Mouse (Mus musculus): ENCODE data around the gene Gm28047. TPM values are rescaled to one million over a fixed set of nuclear protein-coding genes. Genes with fewer than 3 reads are reported as not detected.

Gm28047 gene
- polyA plus RNA-seq, 1 experiment = 0.68 TPM

- no peaks in the 10 kb centered on the region for H3K36me3 ChIP-seq (ENCODE audit: control insufficient read depth, insufficient read depth, low read length)
- H3K4me3 ChIP-seq (ENCODE audit: control insufficient read depth, low read depth, low read length) = peak overlapping the region; percentile 83
- peak overlapping the region; percentile 39 for H3K27ac ChIP-seq (ENCODE audit: control insufficient read depth, insufficient read depth, low read depth, low read length)
- H3K27me3 ChIP-seq (ENCODE audit: control insufficient read depth, insufficient read depth, low read length) = no peaks in the 10 kb centered on the region
- peaks cover 13% of the 10 kb centered on the region for H3K4me1 ChIP-seq (ENCODE audit: control insufficient read depth, insufficient read depth, low read length)
- TF ChIP-seq CTCF (IDR thresholded peaks at IDR 0.05; ENCODE audit: control insufficient read depth, insufficient read depth, insufficient replicate concordance, low read depth, low read length) (no peak), POLR2A (IDR thresholded peaks at IDR 0.05; ENCODE audit: control insufficient read depth, low read depth, low read length) (no peak)
These were observed 114.8 kb downstream of the Gm28047 start for GRCm38 (mm10) chr15:102510110-102510509.

- no peaks in the 10 kb centered on the region for H3K27me3 ChIP-seq (ENCODE audit: control insufficient read depth, insufficient read depth, low read length)
- H3K4me3 ChIP-seq (ENCODE audit: control insufficient read depth, low read depth, low read length) = no peak overlapping the region
- H3K36me3 ChIP-seq (ENCODE audit: control insufficient read depth, insufficient read depth, low read length) = no peaks in the 10 kb centered on the region
- H3K4me1 ChIP-seq (ENCODE audit: control insufficient read depth, insufficient read depth, low read length) = peaks cover 13% of the 10 kb centered on the region
- no peak overlapping the region for H3K27ac ChIP-seq (ENCODE audit: control insufficient read depth, insufficient read depth, low read depth, low read length)
- TF ChIP-seq POLR2A (IDR thresholded peaks at IDR 0.05; ENCODE audit: control insufficient read depth, low read depth, low read length) (no peak), CTCF (IDR thresholded peaks at IDR 0.05; ENCODE audit: control insufficient read depth, insufficient read depth, insufficient replicate concordance, low read depth, low read length) (no peak)
These were observed 116.5 kb downstream of the Gm28047 start for GRCm38 (mm10) chr15:102508336-102508735.

- no peak overlapping the region for H3K27ac ChIP-seq (ENCODE audit: control insufficient read depth, insufficient read depth, low read depth, low read length)
- peaks cover 13% of the 10 kb centered on the region for H3K4me1 ChIP-seq (ENCODE audit: control insufficient read depth, insufficient read depth, low read length)
- no peak overlapping the region for H3K4me3 ChIP-seq (ENCODE audit: control insufficient read depth, low read depth, low read length)
- H3K27me3 ChIP-seq (ENCODE audit: control insufficient read depth, insufficient read depth, low read length) = no peaks in the 10 kb centered on the region
- TF ChIP-seq POLR2A (IDR thresholded peaks at IDR 0.05; ENCODE audit: control insufficient read depth, low read depth, low read length) (no peak), CTCF (IDR thresholded peaks at IDR 0.05; ENCODE audit: control insufficient read depth, insufficient read depth, insufficient replicate concordance, low read depth, low read length) (no peak)
- H3K36me3 ChIP-seq (ENCODE audit: control insufficient read depth, insufficient read depth, low read length) = no peaks in the 10 kb centered on the region
These were observed 117.3 kb downstream of the Gm28047 start for GRCm38 (mm10) chr15:102507561-102507960.

- Histone ChIP-seq H3K27ac (ENCODE audit: control insufficient read depth, insufficient read depth, low read depth, low read length) (no peak overlapping the region), H3K4me3 (ENCODE audit: control insufficient read depth, low read depth, low read length) (no peak overlapping the region), H3K4me1 (ENCODE audit: control insufficient read depth, insufficient read depth, low read length) (peaks cover 13% of the 10 kb centered on the region), H3K27me3 (ENCODE audit: control insufficient read depth, insufficient read depth, low read length) (no peaks in the 10 kb centered on the region), H3K36me3 (ENCODE audit: control insufficient read depth, insufficient read depth, low read length) (no peaks in the 10 kb centered on the region)
- no peak for TF ChIP-seq POLR2A (IDR thresholded peaks at IDR 0.05; ENCODE audit: control insufficient read depth, low read depth, low read length)
These were observed 118.0 kb downstream of the Gm28047 start for GRCm38 (mm10) chr15:102506864-102507263.

- H3K4me1 ChIP-seq (ENCODE audit: control insufficient read depth, insufficient read depth, low read length) = peaks cover 12% of the 10 kb centered on the region
- H3K36me3 ChIP-seq (ENCODE audit: control insufficient read depth, insufficient read depth, low read length) = no peaks in the 10 kb centered on the region
- H3K4me3 ChIP-seq (ENCODE audit: control insufficient read depth, low read depth, low read length) = no peak overlapping the region
- no peak for TF ChIP-seq POLR2A (IDR thresholded peaks at IDR 0.05; ENCODE audit: control insufficient read depth, low read depth, low read length)
- TF ChIP-seq CTCF (IDR thresholded peaks at IDR 0.05; ENCODE audit: control insufficient read depth, insufficient read depth, insufficient replicate concordance, low read depth, low read length) = no peak
- H3K27me3 ChIP-seq (ENCODE audit: control insufficient read depth, insufficient read depth, low read length) = no peaks in the 10 kb centered on the region
- H3K27ac ChIP-seq (ENCODE audit: control insufficient read depth, insufficient read depth, low read depth, low read length) = no peak overlapping the region
These were observed 118.4 kb downstream of the Gm28047 start for GRCm38 (mm10) chr15:102506464-102506830.

GRCm38 (mm10) chr15:102505770-102506463 lies 119.0 kb downstream of the Gm28047 start:
- TF ChIP-seq CTCF (IDR thresholded peaks at IDR 0.05; ENCODE audit: control insufficient read depth, insufficient read depth, insufficient replicate concordance, low read depth, low read length) (no peak), POLR2A (IDR thresholded peaks at IDR 0.05; ENCODE audit: control insufficient read depth, low read depth, low read length) (no peak)
- Histone ChIP-seq H3K36me3 (ENCODE audit: control insufficient read depth, insufficient read depth, low read length) (no peaks in the 10 kb centered on the region), H3K4me3 (ENCODE audit: control insufficient read depth, low read depth, low read length) (no peak overlapping the region)

GRCm38 (mm10) chr15:102505073-102505769 lies 119.6 kb downstream of the Gm28047 start:
- Histone ChIP-seq H3K27me3 (ENCODE audit: control insufficient read depth, insufficient read depth, low read length) (no peaks in the 10 kb centered on the region), H3K4me1 (ENCODE audit: control insufficient read depth, insufficient read depth, low read length) (peaks cover 5% of the 10 kb centered on the region), H3K4me3 (ENCODE audit: control insufficient read depth, low read depth, low read length) (no peak overlapping the region), H3K36me3 (ENCODE audit: control insufficient read depth, insufficient read depth, low read length) (no peaks in the 10 kb centered on the region; the same call in 1 of the 2 replicates), H3K27ac (ENCODE audit: control insufficient read depth, insufficient read depth, low read depth, low read length) (no peak overlapping the region)
- TF ChIP-seq POLR2A (IDR thresholded peaks at IDR 0.05; ENCODE audit: control insufficient read depth, low read depth, low read length) = no peak

More at GRCm38 (mm10) chr15:102505770-102506463, 119.0 kb downstream of the Gm28047 start:
- Histone ChIP-seq H3K4me1 (ENCODE audit: control insufficient read depth, insufficient read depth, low read length) (peaks cover 8% of the 10 kb centered on the region), H3K27ac (ENCODE audit: control insufficient read depth, insufficient read depth, low read depth, low read length) (no peak overlapping the region), H3K27me3 (ENCODE audit: control insufficient read depth, insufficient read depth, low read length) (no peaks in the 10 kb centered on the region)

All from testis, adult 2 months (tissue).